Mouse (Mus musculus): ENCODE results near the gene Hjurp.

GRCm38 (mm10) chr1:88233421-88234247, 43.8 kb downstream of the Hjurp start:
- TF ChIP-seq CTCF (conservative IDR thresholded peaks at IDR 0.05 in 1 of 2, IDR thresholded peaks at IDR 0.05 in 1 of 2; ENCODE audit: low read depth in 2 of 2, low read length in 2 of 2) (no peak), MAX (IDR thresholded peaks at IDR 0.05; ENCODE audit: low read length) (no peak), MAFK (IDR thresholded peaks at IDR 0.05; ENCODE audit: insufficient replicate concordance, low read length) (no peak), ELF1 (IDR thresholded peaks at IDR 0.05; ENCODE audit: low read depth, low read length) (no peak), HCFC1 (IDR thresholded peaks at IDR 0.05; ENCODE audit: low read depth, low read length) (no peak), MYC (IDR thresholded peaks at IDR 0.05; ENCODE audit: low read depth, low read length) (no peak), USF1 (IDR thresholded peaks at IDR 0.05; ENCODE audit: low read depth, low read length) (no peak), ETS1 (conservative IDR thresholded peaks at IDR 0.05; ENCODE audit: low read depth, low read length) (no peak), POLR2A (IDR thresholded peaks at IDR 0.05; ENCODE audit: low read depth, low read length) (no peak), POLR2AphosphoS2 (IDR thresholded peaks at IDR 0.05; ENCODE audit: low read depth, low read length) (no peak)
